Mouse (Mus musculus): ENCODE results near the gene Rbbp8nl.

GRCm38 (mm10) chr2:180228060-180228458, 61.6 kb downstream of the Rbbp8nl start:
- TF ChIP-seq CTCF (IDR thresholded peaks at IDR 0.05; ENCODE audit: extremely low read depth, insufficient read depth, low read length) (no peak), POLR2A (IDR thresholded peaks at IDR 0.05; ENCODE audit: extremely low read depth, insufficient read depth, low read length) (no peak)

Measured in cortical plate, adult 2 months (tissue).